Mouse (Mus musculus): Measurements from ENCODE around the gene Ahrr. TPM values are rescaled to one million over a fixed set of nuclear protein-coding genes. Genes with fewer than 3 reads are reported as not detected.

Gene Ahrr
- polyA plus RNA-seq, 1 experiment from 2014 or later, result 1.2 TPM

Other genes with a start within 250 kb of the Ahrr start
- gene Cep72, start 230.0 kb downstream of the Ahrr start, polyA plus RNA-seq (2015; fragmentation: Nextera tagmentation; extraction: Ambion mirVana), result 10.3 and 10.4 TPM in 2 replicates
- 0.08 TPM in 1 of 2 replicates, not detected in the other for gene Slc9a3, start 170.9 kb downstream of the Ahrr start, polyA plus RNA-seq (2015; fragmentation: Nextera tagmentation; extraction: Ambion mirVana)
- gene Exoc3, start 83.6 kb downstream of the Ahrr start, polyA plus RNA-seq (2015; fragmentation: Nextera tagmentation; extraction: Ambion mirVana), result 107 and 118 TPM in 2 replicates
- 133 and 144 TPM in 2 replicates for gene Pdcd6, start 25.2 kb upstream of the Ahrr start, polyA plus RNA-seq (2015; fragmentation: Nextera tagmentation; extraction: Ambion mirVana)
- 235 and 237 TPM in 2 replicates for gene Sdha, start 57.9 kb upstream of the Ahrr start, polyA plus RNA-seq (2015; fragmentation: Nextera tagmentation; extraction: Ambion mirVana)
- gene Ccdc127, start 58.0 kb upstream of the Ahrr start, polyA plus RNA-seq (2015; fragmentation: Nextera tagmentation; extraction: Ambion mirVana), result 47.2 and 51.4 TPM in 2 replicates
- not detected in 2 replicates for gene Lrrc14b, start 71.7 kb upstream of the Ahrr start, polyA plus RNA-seq (2015; fragmentation: Nextera tagmentation; extraction: Ambion mirVana)
- gene Zfp72, start 98.5 kb upstream of the Ahrr start, polyA plus RNA-seq (2015; fragmentation: Nextera tagmentation; extraction: Ambion mirVana), result 6.5 and 8.0 TPM in 2 replicates
- gene Ftl1-ps1, start 107.4 kb upstream of the Ahrr start, polyA plus RNA-seq (2015; fragmentation: Nextera tagmentation; extraction: Ambion mirVana), result 98.8 and 112 TPM in 2 replicates
- 18.2 and 18.3 TPM in 2 replicates for gene Zfp825, start 201.7 kb upstream of the Ahrr start, polyA plus RNA-seq (2015; fragmentation: Nextera tagmentation; extraction: Ambion mirVana)

Measured in forebrain, embryonic 16.5 days (tissue).